Mouse (Mus musculus): ENCODE measurements around the gene Igsf21. TPM values are rescaled to one million over a fixed set of nuclear protein-coding genes. Genes with fewer than 3 reads are reported as not detected.
A peak's percentile ranks its signal among the peaks of the same experiment; 100 is the strongest.

Igsf21 gene
- polyA plus RNA-seq, 1 experiment from 2014 or later, result 0.68 TPM

DNA sequence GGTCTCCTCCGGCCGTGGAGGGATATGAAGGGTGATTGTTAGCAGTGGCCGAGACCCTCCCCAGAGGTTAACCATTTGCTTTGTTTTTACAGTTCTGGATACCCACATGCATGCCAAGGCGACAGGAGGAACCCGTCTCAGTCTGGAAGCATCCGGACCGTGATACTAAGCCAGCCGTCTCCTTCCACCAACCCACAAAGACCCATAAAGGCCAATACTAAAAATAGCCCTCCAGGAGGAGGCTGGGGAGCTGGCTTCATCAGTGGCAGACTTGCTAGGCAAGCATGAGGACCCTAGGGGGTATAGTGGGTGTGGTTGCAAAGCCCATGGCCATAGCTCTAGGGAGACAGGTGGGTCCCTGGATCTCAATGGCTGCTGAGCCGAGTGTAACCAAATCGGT, 41.8 kb downstream of the Igsf21 start:
- Histone ChIP-seq H3K27me3 (ENCODE audit: insufficient read depth, poor library complexity, severe bottlenecking) (peaks cover 21% of the 10 kb centered on the region), H3K4me1 (peaks cover 9% of the 10 kb centered on the region; the same call in 1 of the 2 replicates), H3K36me3 (no peaks in the 10 kb centered on the region), H3K4me3 (no peak overlapping the region), H3K27ac (no peak overlapping the region), H3K9me3 (no peaks in the 10 kb centered on the region)
- 79% methylated on average over 10 of the region's 10 CpGs for WGBS
- DNase-seq (ENCODE audit: low spot score), result no peak

- H3K27me3 ChIP-seq (ENCODE audit: insufficient read depth, poor library complexity, severe bottlenecking), result peaks cover 21% of the 10 kb centered on the region
- no peak for DNase-seq (ENCODE audit: low spot score)
- 88% methylated on average over 12 of the region's 12 CpGs for WGBS
- no peak overlapping the region for H3K4me3 ChIP-seq
- no peaks in the 10 kb centered on the region for H3K9me3 ChIP-seq
- H3K27ac ChIP-seq, result no peak overlapping the region
- H3K36me3 ChIP-seq, result no peaks in the 10 kb centered on the region
- H3K4me1 ChIP-seq, result peaks cover 9% of the 10 kb centered on the region; the same call in 1 of the 2 replicates
Observed at GRCm38 (mm10) chr4:140203696-140204272, 42.8 kb downstream of the Igsf21 start.

DNA sequence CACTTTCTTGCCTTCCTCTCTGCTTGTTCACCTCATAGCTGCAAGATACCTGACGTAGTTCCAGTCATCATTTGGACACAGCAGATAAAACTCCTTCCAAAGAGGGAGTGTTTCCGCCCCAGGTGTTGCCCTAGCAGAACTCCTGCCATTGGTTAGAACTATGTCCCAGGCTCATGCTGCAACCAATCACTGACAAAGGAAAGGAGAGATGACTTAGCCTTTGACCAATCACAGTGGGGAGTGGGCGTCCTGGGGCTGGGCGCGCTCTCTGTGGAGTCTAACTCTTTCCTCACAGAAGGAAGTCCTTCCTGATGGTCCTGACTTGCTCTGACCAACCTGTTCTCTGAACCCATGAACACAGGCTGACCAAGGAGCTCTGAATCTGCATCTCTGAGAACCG, 44.4 kb downstream of the Igsf21 start:
- no peaks in the 10 kb centered on the region for H3K36me3 ChIP-seq
- H3K9me3 ChIP-seq, result no peaks in the 10 kb centered on the region
- WGBS, result 36% methylated on average over 6 of the region's 6 CpGs
- H3K27ac ChIP-seq, result no peak overlapping the region
- no peak for DNase-seq (ENCODE audit: low spot score)
- peaks cover 24% of the 10 kb centered on the region for H3K27me3 ChIP-seq (ENCODE audit: insufficient read depth, poor library complexity, severe bottlenecking)
- no peak overlapping the region for H3K4me3 ChIP-seq
- H3K4me1 ChIP-seq, result peaks cover 19% of the 10 kb centered on the region

GRCm38 (mm10) chr4:140200296-140200695, 46.3 kb downstream of the Igsf21 start:
- Histone ChIP-seq H3K27me3 (ENCODE audit: insufficient read depth, poor library complexity, severe bottlenecking) (peaks cover 32% of the 10 kb centered on the region), H3K27ac (no peak overlapping the region), H3K4me1 (peaks cover 14% of the 10 kb centered on the region), H3K36me3 (no peaks in the 10 kb centered on the region), H3K4me3 (no peak overlapping the region), H3K9me3 (no peaks in the 10 kb centered on the region)
- WGBS, result 64% methylated on average over 14 of the region's 14 CpGs
- no peak for DNase-seq (ENCODE audit: low spot score)

DNA sequence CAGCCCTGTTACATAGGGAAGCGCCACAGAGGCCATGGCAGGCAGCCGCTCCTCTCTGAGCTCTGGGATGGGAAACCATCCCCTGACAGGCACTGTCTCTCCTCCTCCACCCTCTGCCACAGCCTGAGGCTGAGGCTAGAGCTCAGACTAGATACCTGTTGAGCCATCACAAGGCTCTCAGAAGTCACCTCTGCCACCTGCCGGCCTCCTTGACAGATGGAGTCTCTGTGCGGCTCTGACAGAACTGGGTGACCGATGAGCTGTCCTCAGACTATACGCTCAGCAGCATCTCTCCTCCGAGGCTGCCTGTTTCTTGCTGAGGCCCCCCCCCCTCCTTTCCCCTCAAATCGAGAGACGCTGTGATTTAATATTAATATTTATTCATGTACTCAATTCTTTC, 49.9 kb downstream of the Igsf21 start:
- 68% methylated on average over 9 of the region's 9 CpGs for WGBS

GRCm38 (mm10) chr4:140192276-140193002, 54.1 kb downstream of the Igsf21 start:
- Histone ChIP-seq H3K4me1 (peaks cover 28% of the 10 kb centered on the region), H3K27me3 (ENCODE audit: insufficient read depth, poor library complexity, severe bottlenecking) (peaks cover 48% of the 10 kb centered on the region), H3K9me3 (no peaks in the 10 kb centered on the region), H3K27ac (no peak overlapping the region), H3K36me3 (no peaks in the 10 kb centered on the region), H3K4me3 (no peak overlapping the region)
- no peak for DNase-seq (ENCODE audit: low spot score)
- WGBS, result 83% methylated on average over 18 of the region's 18 CpGs

More for the DNA sequence above, 49.9 kb downstream of the Igsf21 start:
- no peak overlapping the region for H3K4me3 ChIP-seq
- no peaks in the 10 kb centered on the region for H3K36me3 ChIP-seq
- no peaks in the 10 kb centered on the region for H3K9me3 ChIP-seq
- peaks cover 18% of the 10 kb centered on the region for H3K27me3 ChIP-seq (ENCODE audit: insufficient read depth, poor library complexity, severe bottlenecking)
- DNase-seq (ENCODE audit: low spot score), result no peak
- H3K27ac ChIP-seq, result no peak overlapping the region
- peaks cover 14% of the 10 kb centered on the region for H3K4me1 ChIP-seq

DNA sequence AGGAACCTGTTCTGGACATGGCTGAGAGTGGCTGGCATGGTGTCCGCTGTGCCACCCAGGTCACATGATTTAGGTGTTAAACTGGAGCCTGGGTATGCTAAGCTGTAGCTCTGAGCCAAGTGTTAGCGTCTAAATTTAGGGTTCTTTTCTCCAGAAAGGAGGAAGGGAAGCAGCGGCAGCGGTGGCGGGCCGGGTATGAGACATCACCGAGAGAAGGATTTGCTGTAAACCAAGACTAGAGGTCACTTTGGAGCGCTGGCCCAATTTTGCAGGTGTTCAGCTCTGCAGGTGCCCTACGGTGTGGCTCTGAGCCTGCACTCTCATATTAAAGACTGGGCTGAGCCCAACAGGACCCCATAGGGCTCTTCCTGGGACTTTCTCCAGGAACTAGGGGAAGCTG, 57.0 kb downstream of the Igsf21 start:
- H3K9me3 ChIP-seq, result no peaks in the 10 kb centered on the region
- DNase-seq (ENCODE audit: low spot score), result no peak
- no peaks in the 10 kb centered on the region for H3K36me3 ChIP-seq
- 79% methylated on average over 9 of the region's 9 CpGs for WGBS
- no peak overlapping the region for H3K4me3 ChIP-seq
- H3K27me3 ChIP-seq (ENCODE audit: insufficient read depth, poor library complexity, severe bottlenecking), result peaks cover 60% of the 10 kb centered on the region
- peak overlapping the region; percentile 59 for H3K27ac ChIP-seq
- peaks cover 28% of the 10 kb centered on the region for H3K4me1 ChIP-seq

- no peaks in the 10 kb centered on the region for H3K36me3 ChIP-seq
- peaks cover 28% of the 10 kb centered on the region for H3K4me1 ChIP-seq
- 38% methylated on average over 7 of the region's 7 CpGs for WGBS
- H3K27ac ChIP-seq, result peak overlapping the region; percentile 70
- H3K4me3 ChIP-seq, result no peak overlapping the region
- H3K9me3 ChIP-seq, result no peaks in the 10 kb centered on the region
- DNase-seq (ENCODE audit: low spot score), result peak; percentile 87
- peaks cover 60% of the 10 kb centered on the region for H3K27me3 ChIP-seq (ENCODE audit: insufficient read depth, poor library complexity, severe bottlenecking)
Observed at GRCm38 (mm10) chr4:140188626-140189025, 58.0 kb downstream of the Igsf21 start.

DNA sequence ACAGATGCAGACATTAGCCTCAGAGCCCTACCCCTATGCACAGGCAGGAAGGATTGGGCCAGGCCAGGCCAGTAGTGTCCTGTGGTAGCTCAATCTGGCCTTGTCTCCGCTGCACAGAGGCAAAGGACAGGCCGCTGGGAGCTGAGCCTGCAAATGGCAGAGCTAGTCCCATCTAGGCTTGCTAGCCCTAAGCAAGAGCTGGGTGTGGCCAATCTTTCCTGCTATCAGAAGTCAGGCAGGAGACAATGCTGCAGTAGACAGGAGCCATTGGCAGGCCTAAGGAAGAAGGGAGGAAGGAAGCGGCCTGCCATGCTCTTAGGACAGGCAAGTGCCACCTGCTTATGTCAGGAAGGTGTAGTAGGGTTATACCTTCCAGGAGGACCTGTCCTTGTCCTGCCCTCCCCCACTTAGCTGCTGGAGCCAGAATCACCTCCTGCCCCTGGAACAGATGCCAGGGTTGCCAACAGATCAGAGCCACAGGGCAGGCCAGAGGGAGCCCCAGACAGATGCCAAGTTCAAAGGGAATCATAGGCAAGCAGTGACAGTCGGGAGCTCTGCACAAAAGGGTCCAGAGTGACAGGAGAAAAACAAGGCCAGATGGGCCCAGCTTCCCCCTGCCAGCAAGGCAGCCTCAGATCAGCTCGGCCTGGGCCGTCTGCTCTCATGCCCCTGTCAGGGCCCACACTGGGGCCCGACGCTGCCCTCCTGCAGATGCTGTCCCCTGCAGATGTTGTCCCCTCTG, 59.0 kb downstream of the Igsf21 start:
- no peaks in the 10 kb centered on the region for H3K9me3 ChIP-seq
- H3K36me3 ChIP-seq, result no peaks in the 10 kb centered on the region
- H3K27me3 ChIP-seq (ENCODE audit: insufficient read depth, poor library complexity, severe bottlenecking), result peaks cover 60% of the 10 kb centered on the region
- peak overlapping the region; percentile 70 for H3K27ac ChIP-seq
- H3K4me3 ChIP-seq, result 0 out of 2 replicates have a peak overlapping the region, but pooled peaks have one; percentile 23
- peaks cover 28% of the 10 kb centered on the region for H3K4me1 ChIP-seq
- 69% methylated on average over 8 of the region's 8 CpGs for WGBS
- peak; percentile 82 for DNase-seq (ENCODE audit: low spot score)

GRCm38 (mm10) chr4:140179576-140179975, 67.0 kb downstream of the Igsf21 start:
- Histone ChIP-seq H3K9me3 (no peaks in the 10 kb centered on the region), H3K4me3 (no peak overlapping the region), H3K27ac (no peak overlapping the region), H3K27me3 (ENCODE audit: insufficient read depth, poor library complexity, severe bottlenecking) (peaks cover 14% of the 10 kb centered on the region; the same call in 1 of the 2 replicates), H3K4me1 (peaks cover 14% of the 10 kb centered on the region), H3K36me3 (no peaks in the 10 kb centered on the region)
- no peak for DNase-seq (ENCODE audit: low spot score)
- 77% methylated on average over 6 of the region's 6 CpGs for WGBS

GRCm38 (mm10) chr4:140177055-140177454, 69.5 kb downstream of the Igsf21 start:
- no peak for DNase-seq (ENCODE audit: low spot score)
- H3K27me3 ChIP-seq (ENCODE audit: insufficient read depth, poor library complexity, severe bottlenecking), result peaks cover 19% of the 10 kb centered on the region; the same call in 1 of the 2 replicates
- H3K4me1 ChIP-seq, result peaks cover 32% of the 10 kb centered on the region
- 94% methylated on average over 6 of the region's 6 CpGs for WGBS
- no peak overlapping the region for H3K4me3 ChIP-seq
- no peaks in the 10 kb centered on the region for H3K9me3 ChIP-seq
- H3K27ac ChIP-seq, result no peak overlapping the region
- no peaks in the 10 kb centered on the region for H3K36me3 ChIP-seq

GRCm38 (mm10) chr4:140173746-140174399, 72.7 kb downstream of the Igsf21 start:
- Histone ChIP-seq H3K4me1 (peaks cover 19% of the 10 kb centered on the region), H3K27ac (no peak overlapping the region), H3K36me3 (no peaks in the 10 kb centered on the region), H3K27me3 (ENCODE audit: insufficient read depth, poor library complexity, severe bottlenecking) (peaks cover 11% of the 10 kb centered on the region; the same call in 1 of the 2 replicates), H3K9me3 (no peaks in the 10 kb centered on the region), H3K4me3 (no peak overlapping the region)
- DNase-seq (ENCODE audit: low spot score), result no peak
- WGBS, result 46% methylated on average over 13 of the region's 13 CpGs

Data from heart, embryonic 10.5 days (tissue).